Mouse (Mus musculus) frontal cortex, postnatal 14 days (tissue): Measurements from ENCODE around the gene Ndfip2.

Experiments
- DNase-seq, 2 experiments: peaks; one replicate each; pipeline ENCODE4 v3.0.0; 2022; ENCODE audit warnings: low spot score in 2 of 2

The Ndfip2 gene

GRCm38 (mm10) chr14:105258379-105259034, at the start of gene Ndfip2:
Gene Ndfip2, plus strand, starts transcription at chr14:105258573.
- DNase-seq = peak; percentile 80 to 83

GRCm38 (mm10) chr14:105219525-105220376, 38.6 kb upstream of the Ndfip2 start:
- DNase-seq = no peak

GRCm38 (mm10) chr14:105222240-105222639, 36.1 kb upstream of the Ndfip2 start:
- no peak for DNase-seq

GRCm38 (mm10) chr14:105225790-105226189, 32.6 kb upstream of the Ndfip2 start:
- DNase-seq = no peak

GRCm38 (mm10) chr14:105232421-105232820, 26.0 kb upstream of the Ndfip2 start:
- DNase-seq = no peak

DNA sequence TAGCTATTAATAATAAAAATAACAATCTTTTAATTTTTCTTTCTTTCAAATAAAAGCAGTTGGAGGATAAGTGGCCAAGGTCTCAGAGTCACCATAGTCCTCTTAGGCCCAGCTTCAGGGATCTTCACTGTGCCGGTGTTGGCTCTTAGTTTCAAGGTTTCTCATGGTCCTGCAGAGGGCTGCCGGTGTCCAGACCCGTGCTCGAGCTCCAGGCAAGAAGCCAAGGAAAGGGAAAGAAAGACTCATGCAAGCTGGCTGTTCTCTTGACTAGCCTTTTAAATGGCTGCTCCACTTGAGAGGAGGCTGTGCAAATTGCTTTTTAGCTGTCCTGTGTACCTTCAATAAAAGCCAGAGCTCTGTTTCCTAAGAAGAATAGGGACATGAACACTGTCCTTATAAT, 21.8 kb upstream of the Ndfip2 start:
- no peak for DNase-seq

- no peak for DNase-seq
These were observed 20.6 kb upstream of the Ndfip2 start for GRCm38 (mm10) chr14:105237736-105238135.

GRCm38 (mm10) chr14:105238450-105239038, 19.8 kb upstream of the Ndfip2 start:
- no peak for DNase-seq

DNA sequence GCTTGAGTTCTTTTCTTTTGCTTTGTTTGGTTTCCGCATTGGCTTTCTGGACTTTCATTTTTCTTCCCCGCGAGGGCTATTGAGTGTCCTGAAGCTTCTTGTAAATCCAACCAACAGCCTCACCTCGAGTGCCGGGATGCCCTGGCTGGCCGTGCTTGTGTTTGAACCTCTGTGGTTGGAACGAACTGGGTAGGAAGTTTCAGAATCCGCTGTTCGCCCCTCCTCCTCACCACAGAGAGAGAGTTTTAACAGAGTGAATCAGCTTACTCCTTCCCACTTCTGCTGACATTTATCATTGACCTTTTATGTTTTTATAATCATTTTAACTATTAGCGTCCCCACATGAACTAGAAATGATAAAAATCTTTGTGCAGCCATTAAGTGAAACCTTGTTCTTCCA, 18.3 kb upstream of the Ndfip2 start:
- no peak for DNase-seq

GRCm38 (mm10) chr14:105243805-105244443, 14.4 kb upstream of the Ndfip2 start:
- no peak for DNase-seq

DNA sequence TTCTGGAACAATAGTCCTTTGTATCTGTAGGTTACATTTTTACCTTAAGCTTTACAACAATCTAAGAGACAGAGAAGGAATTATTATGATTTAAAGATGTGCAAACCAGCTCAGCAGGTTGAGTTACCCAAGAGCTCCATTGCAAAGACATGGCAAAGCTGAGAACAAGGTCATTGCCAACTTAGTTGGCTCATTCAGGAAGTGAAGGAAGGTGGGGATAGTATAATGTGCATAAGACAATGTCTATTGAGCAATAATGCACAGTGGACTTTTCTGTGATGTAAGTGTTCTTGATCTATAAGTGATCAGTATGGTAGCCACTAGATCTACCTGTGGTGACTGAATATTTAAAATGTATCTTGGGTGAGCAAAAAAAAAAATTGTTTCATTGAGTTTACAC, 7.3 kb upstream of the Ndfip2 start:
- DNase-seq = no peak

- no peak for DNase-seq
These were observed 5.1 kb upstream of the Ndfip2 start for GRCm38 (mm10) chr14:105253304-105253703.

DNA sequence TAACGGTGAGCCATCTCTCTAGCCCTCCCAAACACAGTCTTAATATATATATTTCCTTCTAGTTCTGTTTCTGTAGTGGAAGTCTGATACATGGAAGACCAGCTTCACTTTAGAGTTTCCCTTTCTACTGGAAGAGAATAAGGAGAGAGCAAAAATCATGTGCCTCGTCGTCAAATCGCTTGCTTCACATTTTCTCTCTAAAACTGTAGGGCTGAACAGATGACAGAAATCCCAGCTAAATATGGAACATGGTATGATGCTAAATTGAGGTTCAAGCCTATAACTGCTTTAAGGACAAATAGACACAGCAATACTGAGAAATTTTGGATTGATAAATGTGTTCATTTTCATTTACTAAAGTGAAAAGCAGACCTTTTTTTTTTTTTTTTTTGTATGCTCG, 4.0 kb upstream of the Ndfip2 start:
- no peak for DNase-seq

DNA sequence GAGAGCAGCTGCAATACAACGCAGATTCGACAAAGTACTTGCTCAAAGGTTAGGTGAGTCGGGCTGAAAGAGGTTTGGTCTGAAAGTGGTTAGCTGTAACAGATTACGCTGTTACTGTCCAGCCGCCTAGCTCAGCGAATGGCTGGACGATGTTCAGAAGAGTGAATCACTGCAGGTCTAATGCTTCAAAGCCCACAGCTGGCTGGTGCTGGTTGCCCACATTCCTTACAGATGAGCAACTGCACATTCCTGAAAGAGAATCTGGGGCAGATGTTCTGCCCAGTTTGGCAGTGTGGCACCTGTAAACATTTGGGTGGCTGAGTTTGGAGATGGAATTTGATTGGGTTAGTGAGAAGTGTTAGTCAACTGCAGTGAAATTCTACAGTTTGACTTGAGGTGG, 2.8 kb upstream of the Ndfip2 start:
- no peak for DNase-seq

GRCm38 (mm10) chr14:105259035-105259880, 885 bp downstream of the Ndfip2 start:
- DNase-seq = peak; percentile 27 to 40

GRCm38 (mm10) chr14:105262923-105263322, 4.5 kb downstream of the Ndfip2 start:
- no peak for DNase-seq

- DNase-seq = no peak
These were observed 8.7 kb downstream of the Ndfip2 start for GRCm38 (mm10) chr14:105267095-105267494.

GRCm38 (mm10) chr14:105272030-105272429, 13.7 kb downstream of the Ndfip2 start:
- no peak for DNase-seq

- no peak for DNase-seq
These were observed 14.2 kb downstream of the Ndfip2 start for GRCm38 (mm10) chr14:105272539-105272938.

DNA sequence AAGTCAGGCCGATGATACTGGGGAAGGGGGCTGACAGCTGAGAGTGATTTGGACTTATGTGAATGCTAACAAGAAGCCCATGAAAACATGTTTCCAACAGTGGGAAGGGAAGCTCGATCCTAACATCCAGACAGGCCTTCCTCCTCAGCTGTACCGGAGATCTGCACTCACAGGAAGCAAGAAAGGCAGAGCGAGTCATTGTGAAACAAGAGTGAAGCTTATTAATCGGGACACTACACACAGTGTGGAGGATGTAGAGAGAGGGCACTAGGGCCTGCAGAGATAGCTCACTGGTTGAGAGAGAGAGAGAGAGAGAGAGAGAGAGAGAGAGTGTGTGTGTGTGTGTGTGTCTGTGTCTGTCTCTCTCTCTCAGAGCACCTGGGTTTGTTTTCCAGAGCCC, 16.8 kb downstream of the Ndfip2 start:
- no peak for DNase-seq

GRCm38 (mm10) chr14:105277277-105277676, 18.9 kb downstream of the Ndfip2 start:
- DNase-seq = no peak
